Mouse (Mus musculus) layer of hippocampus, adult 18-20 months (tissue): Measurements from ENCODE around the gene Rfx3. TPM values are rescaled to one million over a fixed set of nuclear protein-coding genes. Genes with fewer than 3 reads are reported as not detected.

Experiments used
- DNase-seq, 2 experiments: peaks; one replicate each; pipeline ENCODE4 v3.0.0; 2022; ENCODE audit warnings: low spot score in 2 of 2
- total RNA-seq, 2 experiments: library from RNA; stranded (reverse); gene quantifications; 2 replicates each; pipeline ENCODE4 v1.2.3; 2021

Gene Rfx3
- total RNA-seq, 2 experiments from 2014 or later: 108 to 117 TPM

- DNase-seq: no peak
These were observed 105.0 kb downstream of the Rfx3 start for GRCm38 (mm10) chr19:27905976-27906375.

- DNase-seq: no peak
These were observed 105.8 kb downstream of the Rfx3 start for GRCm38 (mm10) chr19:27905172-27905571.

GRCm38 (mm10) chr19:27904655-27905054 lies 106.3 kb downstream of the Rfx3 start:
- DNase-seq: peak in 1 of 2 experiments; percentile 60

GRCm38 (mm10) chr19:27904209-27904608 lies 106.8 kb downstream of the Rfx3 start:
- DNase-seq: peak in 1 of 2 experiments; percentile 34

DNA sequence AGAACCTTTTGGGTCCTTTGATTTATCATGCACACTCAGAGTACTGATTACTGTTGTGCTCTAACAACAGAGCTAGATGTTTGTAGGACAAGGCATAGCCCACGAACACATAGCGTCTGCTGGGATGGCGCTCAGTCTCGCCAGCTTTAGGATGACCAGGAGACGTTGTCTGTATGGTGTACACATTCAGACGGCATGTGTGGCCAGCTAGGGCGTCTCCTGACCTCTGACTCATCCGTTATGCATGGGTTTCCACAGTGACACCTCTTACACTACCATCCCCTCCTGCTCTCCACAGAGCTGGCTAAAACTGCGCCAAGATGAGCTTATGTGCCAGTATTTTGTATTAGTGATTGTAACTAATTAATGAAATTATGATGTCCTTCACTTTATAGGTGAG lies 108.4 kb downstream of the Rfx3 start:
- DNase-seq: no peak

DNA sequence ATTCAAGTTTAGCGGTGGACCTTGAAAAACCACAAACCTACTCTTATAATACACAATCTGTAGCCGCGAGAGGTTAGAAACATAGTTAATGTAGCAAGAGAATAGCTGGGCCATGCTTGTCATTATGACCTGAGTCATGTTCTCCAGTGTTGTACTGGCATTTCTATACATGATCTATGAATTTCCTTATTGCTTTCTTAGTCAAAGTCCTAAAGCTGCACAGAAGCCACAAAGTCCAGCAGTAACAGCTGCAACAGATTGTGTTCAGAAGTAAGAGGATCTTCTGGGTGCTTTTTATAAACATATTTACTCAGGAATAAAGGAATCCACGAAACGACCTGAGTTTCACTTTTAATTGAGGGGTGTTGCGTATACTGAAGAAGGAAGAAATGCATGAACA lies 109.3 kb downstream of the Rfx3 start:
- DNase-seq: no peak

- no peak for DNase-seq
These were observed 126.4 kb downstream of the Rfx3 start for GRCm38 (mm10) chr19:27884520-27884919.

DNA sequence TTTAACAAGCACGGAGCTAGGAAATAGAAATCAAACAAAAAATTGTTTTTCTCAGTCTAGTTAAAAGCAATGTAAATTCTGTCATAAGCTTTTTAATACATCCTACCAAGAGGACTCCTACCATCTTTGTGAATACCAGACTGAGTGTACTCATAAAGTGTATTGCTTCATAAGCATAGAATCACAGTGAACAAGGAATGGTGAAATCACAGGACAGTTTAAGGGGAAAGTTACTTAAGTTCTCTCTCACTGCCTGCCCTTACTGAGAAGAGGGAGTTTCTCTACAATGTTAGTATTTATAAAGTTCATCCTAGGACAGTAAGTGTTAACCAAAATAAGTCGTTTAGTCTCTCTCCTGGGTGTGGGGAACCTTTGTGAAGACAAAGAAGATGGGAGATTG lies 133.5 kb downstream of the Rfx3 start:
- DNase-seq: no peak

- no peak for DNase-seq
These were observed 140.2 kb downstream of the Rfx3 start for GRCm38 (mm10) chr19:27870794-27871193.

- DNase-seq: no peak
These were observed 151.3 kb downstream of the Rfx3 start for GRCm38 (mm10) chr19:27859641-27860040.

GRCm38 (mm10) chr19:27848946-27849345 lies 162.0 kb downstream of the Rfx3 start:
- no peak for DNase-seq

DNA sequence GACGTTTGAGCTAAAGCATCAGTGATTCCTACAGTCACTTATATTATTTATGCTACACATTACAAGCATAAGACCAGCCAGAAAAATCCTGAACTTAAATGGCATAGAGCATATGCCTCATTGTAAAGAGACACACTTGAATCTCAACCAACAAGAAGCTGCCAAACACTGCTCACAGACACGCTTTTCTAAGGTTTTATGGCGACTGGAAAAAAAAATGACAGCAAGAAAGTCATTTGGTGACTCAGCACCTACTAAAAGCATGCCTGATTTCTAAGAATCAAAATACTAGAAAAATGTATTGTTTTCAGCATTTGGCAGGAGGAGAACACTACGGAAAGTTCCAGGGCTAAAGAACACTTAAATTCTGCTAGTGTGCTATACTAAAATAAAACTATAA lies 163.9 kb downstream of the Rfx3 start:
- DNase-seq: no peak

- DNase-seq: no peak
These were observed 172.3 kb downstream of the Rfx3 start for GRCm38 (mm10) chr19:27838635-27839034.

GRCm38 (mm10) chr19:27838041-27838440 lies 172.9 kb downstream of the Rfx3 start:
- DNase-seq: no peak

GRCm38 (mm10) chr19:27832448-27832847 lies 178.5 kb downstream of the Rfx3 start:
- no peak for DNase-seq

- peak in 1 of 2 experiments; percentile 39 for DNase-seq
These were observed 182.7 kb downstream of the Rfx3 start for GRCm38 (mm10) chr19:27828316-27828715.

- no peak for DNase-seq
These were observed 193.3 kb downstream of the Rfx3 start for GRCm38 (mm10) chr19:27817661-27818060.

DNA sequence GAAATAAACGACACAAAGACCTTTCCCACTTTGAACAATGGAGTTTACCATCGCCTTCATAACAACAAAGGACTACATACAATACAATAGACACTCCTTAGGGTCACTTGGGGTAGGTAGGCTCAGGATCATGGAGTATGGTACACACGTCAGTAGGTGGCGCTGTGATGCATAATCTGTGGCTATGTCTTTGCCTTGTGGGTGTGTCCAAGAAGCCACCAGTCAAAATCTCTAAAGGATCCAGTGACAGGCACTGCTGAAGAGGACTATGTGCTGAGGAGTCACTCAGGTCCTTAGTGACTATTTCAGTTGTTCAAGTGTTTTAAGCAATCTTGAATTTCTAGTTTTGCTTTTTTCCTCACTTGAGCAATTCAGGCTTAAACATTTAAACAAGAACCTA lies 230.9 kb downstream of the Rfx3 start:
- peak in 1 of 2 experiments; percentile 54 for DNase-seq

GRCm38 (mm10) chr19:27770716-27771265 lies 240.2 kb downstream of the Rfx3 start:
- DNase-seq: no peak

GRCm38 (mm10) chr19:27768444-27768843 lies 242.5 kb downstream of the Rfx3 start:
- peak in 1 of 2 experiments; percentile 40 for DNase-seq

DNA sequence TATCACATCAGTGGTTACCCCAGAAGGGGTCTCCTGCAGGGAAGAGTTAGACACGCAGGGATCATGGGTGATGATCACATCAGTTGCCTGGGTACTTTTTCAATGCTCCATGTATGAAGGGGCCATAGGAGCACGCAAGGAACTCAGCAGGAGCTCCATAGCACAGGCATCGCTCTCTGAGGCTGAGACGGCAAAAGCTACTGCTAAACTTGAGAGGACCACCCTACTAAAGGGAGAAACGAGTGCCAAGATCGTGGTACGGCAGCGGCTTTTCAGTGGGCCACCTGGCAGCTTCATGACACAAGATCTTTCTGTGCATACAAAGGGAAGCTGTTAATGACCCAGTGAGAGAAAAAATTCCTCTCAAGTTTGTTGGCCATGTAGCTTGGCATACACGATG lies 250.7 kb downstream of the Rfx3 start:
- no peak for DNase-seq

- DNase-seq: no peak
These were observed 251.6 kb downstream of the Rfx3 start for GRCm38 (mm10) chr19:27759347-27759746.

GRCm38 (mm10) chr19:27747301-27747700 lies 263.7 kb downstream of the Rfx3 start:
- no peak for DNase-seq

DNA sequence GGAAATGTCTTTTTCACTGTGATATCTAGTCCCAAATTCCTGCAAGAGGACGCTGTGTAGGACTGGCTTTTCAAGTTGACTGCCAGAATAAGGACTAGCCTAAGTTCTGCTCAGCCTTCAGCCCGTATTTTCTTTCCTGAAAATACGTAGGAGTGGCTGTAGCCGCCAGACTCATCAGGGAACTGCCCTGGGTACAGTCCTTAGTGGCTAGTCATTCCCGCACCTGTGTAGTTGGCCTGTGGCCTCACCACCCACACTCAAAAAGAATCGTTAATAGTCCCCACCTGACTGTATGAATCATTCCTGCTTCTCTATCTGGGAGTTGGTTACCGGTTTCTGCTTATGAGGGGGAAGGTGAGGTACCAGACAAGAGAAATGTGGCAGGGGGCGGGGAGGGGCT lies 272.1 kb downstream of the Rfx3 start:
- DNase-seq: no peak
